Mouse (Mus musculus): ENCODE measurements around the gene Gm45717. TPM values are rescaled to one million over a fixed set of nuclear protein-coding genes. Genes with fewer than 3 reads are reported as not detected.
A peak's percentile ranks its signal among the peaks of the same experiment; 100 is the strongest.
"Not testable (repeated sequence)": the region's sequence is repeated elsewhere in the genome, so short reads cannot be mapped to it uniquely, and the experiment has no call there.

Gene Gm45717
- total RNA-seq, 4 experiments from 2014 or later, result not detected

DNA sequence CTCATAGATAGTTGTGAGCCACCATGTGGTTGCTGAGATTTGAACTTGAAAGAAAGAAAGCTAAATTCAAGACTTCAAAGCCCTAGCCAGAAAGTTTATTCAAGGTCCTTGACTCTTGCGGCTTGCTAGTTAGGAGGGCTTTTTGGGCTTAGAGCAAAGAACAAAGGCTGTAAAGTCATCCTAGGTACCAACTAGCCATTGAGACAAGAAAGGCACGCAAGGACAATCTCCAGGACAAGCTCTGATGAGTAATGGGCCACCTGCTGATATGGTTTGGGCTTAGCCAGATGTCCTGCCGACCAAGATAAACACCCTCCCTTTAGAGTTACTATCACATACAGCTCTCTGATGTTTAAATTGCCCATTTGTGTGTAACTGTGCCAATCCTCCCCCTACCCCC, 13.0 kb upstream of the Gm45717 start:
- DNase-seq (ENCODE audit: low spot score in 2 of 2), result not testable (repeated sequence)

GRCm38 (mm10) chr7:140967862-140968591, 12.3 kb upstream of the Gm45717 start:
- no peak for DNase-seq (ENCODE audit: low spot score in 2 of 2)

- no peak for DNase-seq (ENCODE audit: low spot score in 2 of 2)
These were observed 11.2 kb upstream of the Gm45717 start, which contains the start of gene Ifitm1 for GRCm38 (mm10) chr7:140966921-140967320. TSS of gene Ifitm1 (plus strand) at chr7:140967221.

GRCm38 (mm10) chr7:140962733-140963132, 7.0 kb upstream of the Gm45717 start:
- DNase-seq (ENCODE audit: low spot score in 2 of 2), result no peak

DNA sequence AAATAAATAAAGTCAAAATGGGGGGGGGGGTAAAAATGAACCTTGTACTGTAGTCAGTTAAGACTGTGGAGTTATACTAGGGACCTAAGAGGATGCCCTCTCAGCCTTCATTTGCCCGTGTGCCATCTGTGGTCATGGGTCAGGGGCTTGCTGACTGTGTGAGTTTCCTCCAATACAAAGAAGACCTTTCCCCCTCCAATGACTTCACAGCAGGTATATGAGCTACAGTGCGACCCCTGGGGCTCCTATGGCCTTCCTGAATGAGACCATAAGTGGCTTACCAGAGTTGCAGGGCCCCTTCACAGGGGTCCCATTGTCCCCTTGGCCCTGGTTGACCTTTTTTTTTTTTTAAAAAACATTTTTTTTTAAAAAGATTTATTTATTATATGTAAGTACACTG, 5.7 kb upstream of the Gm45717 start:
- no peak for DNase-seq (ENCODE audit: low spot score in 2 of 2)

DNA sequence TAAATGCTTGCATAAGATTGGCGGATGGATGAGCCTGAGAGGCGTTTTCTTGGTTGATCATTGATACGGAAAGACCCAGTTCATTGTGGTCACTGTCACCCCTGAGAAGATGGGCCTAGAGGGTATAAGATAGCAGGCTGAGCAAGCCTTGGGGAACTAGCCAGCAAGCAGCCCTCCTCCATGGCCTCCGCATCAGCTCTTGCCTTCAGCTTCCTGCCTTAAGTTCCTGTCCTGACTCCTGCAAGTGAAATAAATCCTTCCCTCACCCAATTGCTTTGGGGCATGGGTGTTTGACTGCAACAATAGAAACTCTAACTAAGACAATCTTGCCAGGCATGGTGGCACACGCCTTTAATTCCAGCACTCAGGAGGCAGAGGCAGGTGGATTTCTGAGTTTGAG, 4.3 kb upstream of the Gm45717 start:
- no peak for DNase-seq (ENCODE audit: low spot score in 2 of 2)

GRCm38 (mm10) chr7:140959181-140959901, 3.6 kb upstream of the Gm45717 start:
- peak in 1 of 2 experiments; percentile 25 for DNase-seq (ENCODE audit: low spot score in 2 of 2)

DNA sequence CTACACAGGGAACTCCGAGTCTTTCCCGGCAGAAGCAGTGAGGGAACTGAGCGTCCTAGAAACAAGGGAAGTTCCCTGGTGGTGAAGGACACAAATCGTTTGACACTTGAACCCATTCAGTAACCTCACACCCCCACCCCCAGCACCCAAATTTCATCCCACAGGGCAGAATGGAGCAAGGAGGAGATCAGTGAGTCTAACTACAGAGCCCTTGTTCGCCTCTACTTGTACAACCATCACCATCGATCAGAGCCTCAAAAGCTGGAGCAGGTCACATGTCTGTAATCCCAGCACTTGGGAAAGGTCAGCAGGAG, 776 bp upstream of the Gm45717 start:
- DNase-seq (ENCODE audit: low spot score in 2 of 2), result no peak

- no peak for DNase-seq (ENCODE audit: low spot score in 2 of 2)
These were observed 395 bp downstream of the Gm45717 start for GRCm38 (mm10) chr7:140955342-140955741.

DNA sequence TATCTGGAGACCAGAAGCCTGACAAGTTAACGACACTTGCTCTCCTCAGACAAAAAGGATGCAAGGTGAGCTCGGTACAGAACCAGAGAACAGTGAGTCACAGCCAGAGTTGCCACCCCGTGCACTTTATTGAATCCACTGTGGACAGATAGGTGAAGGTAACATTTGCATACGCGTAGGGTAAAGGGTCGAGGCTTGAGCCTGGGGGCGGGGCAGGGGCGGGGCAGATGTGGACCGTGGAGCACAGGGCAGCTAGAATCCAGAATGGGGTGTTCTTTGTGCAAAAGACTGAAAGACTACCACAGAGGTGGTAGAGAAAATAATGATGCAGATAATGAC, 1.0 kb downstream of the Gm45717 start:
- no peak for DNase-seq (ENCODE audit: low spot score in 2 of 2)

- DNase-seq (ENCODE audit: low spot score in 2 of 2), result no peak
These were observed 1.7 kb downstream of the Gm45717 start for GRCm38 (mm10) chr7:140953800-140954732.

- DNase-seq (ENCODE audit: low spot score in 2 of 2), result no peak
These were observed 2.6 kb downstream of the Gm45717 start for GRCm38 (mm10) chr7:140953133-140953532.

- DNase-seq (ENCODE audit: low spot score in 2 of 2), result no peak
These were observed 3.3 kb downstream of the Gm45717 start for GRCm38 (mm10) chr7:140952441-140952840.

DNA sequence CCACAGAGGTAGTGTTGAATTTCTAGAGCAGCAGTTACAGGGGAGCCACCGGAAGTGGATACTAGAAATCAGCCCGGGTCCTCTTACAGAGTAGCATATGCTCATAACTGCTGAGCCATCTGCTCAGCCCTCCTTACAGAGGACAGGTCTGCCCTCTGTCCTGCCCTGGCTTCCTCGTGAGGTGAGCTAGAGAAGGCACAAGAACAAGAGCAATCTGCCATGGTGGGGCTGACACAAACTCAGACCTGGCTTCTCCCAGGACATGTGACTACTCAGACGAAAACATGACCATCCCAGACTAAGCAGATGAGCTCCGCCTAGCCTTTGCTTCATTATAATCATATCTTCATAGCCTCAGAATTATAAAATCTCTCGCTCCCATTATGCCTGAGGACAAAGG, 4.0 kb downstream of the Gm45717 start:
- DNase-seq (ENCODE audit: low spot score in 2 of 2), result no peak

GRCm38 (mm10) chr7:140951051-140951450, 4.7 kb downstream of the Gm45717 start:
- DNase-seq (ENCODE audit: low spot score in 2 of 2), result no peak

- DNase-seq (ENCODE audit: low spot score in 2 of 2), result no peak
These were observed 5.8 kb downstream of the Gm45717 start, which contains the start of gene Ifitm5 for GRCm38 (mm10) chr7:140949824-140950530. TSS of gene Ifitm5 (minus strand) at chr7:140950291.

- no peak for DNase-seq (ENCODE audit: low spot score in 2 of 2)
These were observed 6.5 kb downstream of the Gm45717 start for GRCm38 (mm10) chr7:140949255-140949654.

- no peak for DNase-seq (ENCODE audit: low spot score in 2 of 2)
These were observed 7.6 kb downstream of the Gm45717 start for GRCm38 (mm10) chr7:140948161-140948560.

- no peak for DNase-seq (ENCODE audit: low spot score in 2 of 2)
These were observed 8.8 kb downstream of the Gm45717 start for GRCm38 (mm10) chr7:140946980-140947379.

GRCm38 (mm10) chr7:140946311-140946710, 9.4 kb downstream of the Gm45717 start:
- DNase-seq (ENCODE audit: low spot score in 2 of 2), result no peak

DNA sequence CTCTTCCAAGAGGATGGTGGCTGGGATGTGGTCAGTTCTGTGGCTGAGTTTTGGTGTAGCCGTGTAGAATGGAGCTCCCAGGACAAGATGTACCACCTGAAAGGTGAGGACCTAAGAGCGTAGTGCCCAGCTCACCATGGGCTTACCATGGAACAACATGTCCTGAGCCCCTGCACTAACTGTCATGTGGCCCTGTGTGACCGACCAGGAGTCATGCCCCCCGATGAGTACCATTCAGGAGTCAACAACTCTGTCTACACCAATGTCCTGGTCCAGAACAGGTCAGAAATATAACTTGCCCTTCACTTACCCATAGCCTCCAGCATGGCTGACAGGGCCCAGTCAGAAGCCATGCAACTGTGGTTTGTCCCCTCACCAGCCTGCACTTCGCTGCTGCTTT, 10.5 kb downstream of the Gm45717 start:
- DNase-seq (ENCODE audit: low spot score in 2 of 2), result no peak
